25 mouse cellular contexts compared by ENCODE assay signal in genomic region chr19:29188879-29189278, GRCm38 (mm10).
DNase-seq lines count a peak whose midpoint lies in the region; ATAC-seq and TF ChIP-seq lines count a peak whose summit lies in the region.
"Had no signal": no experiment of that assay in that cellular context is flagged by ENCODE, and none has a peak within 500 bp of the region (broad histone marks: within the 10 kb centered on the region; RNA-seq: fewer than 3 reads in every experiment).

No protein-coding gene starts in this region.

- intact Hi-C loops in gastrocnemius, postnatal 14 days (cut with DNase I; ENCODE audit: low total_unique reads), result no loop called here

- H3K4me3 ChIP-seq in G1E (ENCODE audit: low read depth, low read length), result no peak overlapping the region
- H3K4me3 ChIP-seq: embryonic facial prominence, embryonic 10.5 days; embryonic facial prominence, embryonic 12.5 days; forebrain, embryonic 13.5 days; forebrain, embryonic 15.5 days had no signal

- TF ChIP-seq CTCF in G1E (IDR thresholded peaks at IDR 0.05; ENCODE audit: low read depth, low read length), result no peak

- H3K36me3 ChIP-seq in G1E (replicated peaks), result no peaks in the 10 kb centered on the region
- H3K36me3 ChIP-seq: embryonic facial prominence, embryonic 10.5 days; embryonic facial prominence, embryonic 12.5 days; forebrain, embryonic 15.5 days had no signal

- no peak for ATAC-seq in G1E (ENCODE audit: extremely low read depth, insufficient number of reproducible peaks, low FRiP score, poor library complexity, severe bottlenecking)
- 0 out of 2 replicates have a peak, but pooled peaks have one; percentile 54 for ATAC-seq in common myeloid progenitor, adult 5-6 weeks (replicated peaks; ENCODE audit: low read depth, poor library complexity, severe bottlenecking)
- peak; percentile 42 for ATAC-seq in megakaryocyte, adult 5-6 weeks (ENCODE audit: poor library complexity, severe bottlenecking)
- ATAC-seq in inflammation-experienced regulatory T-cells, adult 6 months, result no peak
- ATAC-seq: activated CD4-positive, CD25-positive, alpha-beta regulatory T cell, adult 4 months; CD4-positive, CD25-positive, alpha-beta regulatory T cell, adult 4 months; forebrain, embryonic 13.5 days; forebrain, embryonic 15.5 days; forebrain, postnatal 0 days; Patski had no signal

- peak; percentile 45 for DNase-seq in G1E (ENCODE audit: low spot score)
- DNase-seq in cerebellum, adult 18-20 months, result no peak
- no peak for DNase-seq in right cerebral cortex, postnatal 25 days
- DNase-seq in gastrocnemius, postnatal 14 days, result no peak
- DNase-seq: adrenal gland, adult 8-10 months; adrenal gland, postnatal 14 days; adrenal gland, postnatal 36 days; B cell, adult 2 months; cerebellum, adult 11-12 months; cerebellum, adult 8-10 months; cerebellum, adult 9-11 months; cerebellum, postnatal 14 days; cerebellum, postnatal 36 days; forebrain, postnatal 0 days had no signal

- H3K4me1 ChIP-seq in G1E (ENCODE audit: insufficient read depth, low read depth, low read length), result peaks cover 27% of the 10 kb centered on the region
- H3K4me1 ChIP-seq: embryonic facial prominence, embryonic 12.5 days had no signal

- H3K9me3 ChIP-seq in G1E (replicated peaks), result no peaks in the 10 kb centered on the region
- H3K9me3 ChIP-seq: embryonic facial prominence, embryonic 10.5 days; embryonic facial prominence, embryonic 12.5 days; forebrain, embryonic 13.5 days; forebrain, embryonic 15.5 days had no signal

- H3K27me3 ChIP-seq in G1E (ENCODE audit: insufficient read depth, low read length), result peaks cover 8% of the 10 kb centered on the region; the same call in 1 of the 2 replicates
- H3K27me3 ChIP-seq: CH12.LX; embryonic facial prominence, embryonic 12.5 days; forebrain, embryonic 13.5 days; forebrain, embryonic 15.5 days had no signal

Comparison
In these comparisons a context has a peak if more than half of its experiments do, and no peak if none do; other contexts are left out.
1. ATAC-seq: peak in common myeloid progenitor, adult 5-6 weeks (single experiment) and megakaryocyte, adult 5-6 weeks (single experiment); none in G1E (single experiment) and inflammation-experienced regulatory T-cells, adult 6 months (single experiment).